Mouse (Mus musculus) brain, embryonic 18.5 days (tissue): ENCODE measurements around the gene Zfp940.

Experiments used
- DNase-seq: peaks from one replicate; pipeline ENCODE4 v3.0.0-alpha.2; 2012; ENCODE audit warnings: low read depth, low spot score

Zfp940 gene

DNA sequence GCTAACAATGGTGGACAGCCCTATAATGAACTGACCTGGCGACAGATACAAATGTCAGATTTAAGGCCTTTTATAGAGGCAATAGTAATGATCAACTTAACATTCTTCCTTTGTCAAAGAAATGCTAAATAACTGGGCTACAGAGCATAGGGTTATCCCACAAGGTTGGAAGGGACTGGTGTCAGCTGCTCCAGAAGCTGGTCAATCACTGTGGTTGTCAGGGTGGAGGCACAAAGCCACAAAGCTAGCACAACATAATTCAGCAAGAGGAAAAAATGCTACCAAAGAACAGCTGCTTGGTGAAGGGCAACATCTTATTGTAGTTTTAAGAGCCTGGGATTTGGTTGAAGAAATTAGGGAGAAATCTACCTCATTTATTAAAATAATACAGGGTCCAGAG lies 41.2 kb downstream of the Zfp940 start:
- no peak for DNase-seq

DNA sequence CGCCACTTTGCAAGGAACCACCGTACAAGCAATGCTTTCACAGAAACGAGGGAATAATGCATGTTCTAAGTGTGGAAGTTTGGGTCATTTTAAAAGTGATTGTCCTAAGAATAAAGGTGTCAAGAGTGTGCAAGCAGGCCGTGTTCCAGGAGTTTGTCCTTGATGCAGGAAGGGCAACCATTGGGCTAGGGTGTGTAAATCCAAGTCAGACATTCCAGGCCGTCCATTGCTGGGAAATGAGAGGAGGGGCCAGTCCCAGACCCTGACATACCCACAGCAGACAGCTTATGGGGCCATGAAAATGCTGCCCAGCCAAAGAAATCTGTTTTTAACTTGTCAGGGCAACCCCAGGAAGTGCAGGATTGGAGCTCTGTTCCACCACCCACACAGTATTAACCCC lies 46.4 kb downstream of the Zfp940 start:
- DNase-seq, result no peak

GRCm38 (mm10) chr7:29792906-29793305 lies 60.6 kb downstream of the Zfp940 start:
- no peak for DNase-seq

DNA sequence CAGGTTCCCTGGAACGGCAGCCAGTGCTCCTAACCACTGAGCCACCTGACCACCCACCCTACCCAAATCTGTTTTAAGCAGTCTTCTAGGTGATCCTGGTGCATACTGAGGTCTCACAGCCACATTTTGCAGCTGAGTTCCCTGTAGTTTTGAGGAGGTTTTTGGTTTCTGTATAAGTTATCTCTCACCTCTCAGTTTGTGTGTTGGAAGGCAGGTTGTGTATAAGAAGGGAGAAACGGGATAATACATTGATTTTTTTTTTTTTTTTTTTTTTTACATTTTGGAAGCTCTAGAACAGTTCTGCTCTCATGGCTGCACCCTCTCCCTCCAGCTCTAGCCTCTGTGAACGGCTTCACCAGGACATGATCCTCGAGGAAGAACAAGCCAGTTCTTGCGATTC lies 67.6 kb downstream of the Zfp940 start:
- DNase-seq, result no peak

- no peak for DNase-seq
Measured at GRCm38 (mm10) chr7:29785023-29785422, 68.4 kb downstream of the Zfp940 start.

DNA sequence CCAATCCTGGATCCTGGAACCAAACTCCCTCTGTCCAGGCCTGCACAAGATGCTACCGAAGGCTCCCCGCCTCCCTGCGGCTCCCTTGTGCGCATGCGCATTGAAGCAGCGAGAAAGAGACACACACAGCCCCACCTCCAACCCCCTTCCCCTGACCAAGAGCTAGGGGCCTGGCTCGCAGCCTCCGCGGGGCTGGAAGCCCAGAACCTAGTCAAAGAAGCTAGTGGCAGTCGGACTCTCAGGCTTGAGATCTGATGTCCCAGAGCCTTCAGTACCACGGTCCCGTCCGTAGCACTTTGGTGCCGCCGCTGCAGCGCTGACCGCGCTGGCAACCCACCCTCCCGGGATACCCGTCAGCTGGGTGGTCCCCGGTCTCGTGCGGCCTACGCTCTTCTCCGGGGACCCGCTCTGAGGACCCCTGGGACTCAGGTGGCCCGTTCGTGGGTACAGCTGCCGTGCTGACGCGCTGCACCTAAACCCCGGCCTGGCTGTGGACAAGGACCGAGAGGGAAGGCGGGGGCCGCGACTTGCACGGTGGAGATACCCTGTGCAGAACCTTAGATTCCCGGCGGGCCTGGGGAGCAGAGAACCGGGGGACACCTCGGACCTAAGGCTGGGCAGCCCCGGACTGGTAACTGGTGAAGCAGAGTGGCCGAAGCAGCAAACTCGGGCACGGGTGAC lies 69.5 kb downstream of the Zfp940 start, which contains the start of gene Zfp30:
Gene Zfp30, plus strand, starts transcription at position 128 of the 681 bp plus-strand sequence.
- peak; percentile 85 for DNase-seq
